Mouse (Mus musculus) limb, embryonic 14.5 days (tissue): ENCODE data around the gene Sfxn3. TPM values are rescaled to one million over a fixed set of nuclear protein-coding genes. Genes with fewer than 3 reads are reported as not detected.

Experiments used
- ATAC-seq: fragments of 200-750 bp; cut with Nextera tagmentation; 2 replicates; pipeline ENCODE4 v1.8.0; 2017; ENCODE audit warnings: low read depth, moderate number of reproducible peaks, moderate TSS enrichment; ENCODE audit not compliant: low FRiP score
- DNase-seq: peaks from one replicate; pipeline ENCODE4 v3.0.0-alpha.2; 2015; ENCODE audit warnings: low spot score
- H3K27ac ChIP-seq: fragments of 300-500 bp; sonication (generic); replicated peaks from 2 replicates; pipeline ENCODE4 v1.5.1; 2014; ENCODE audit warnings: low read depth, mild to moderate bottlenecking, low read length, moderate library complexity, mixed read lengths
- H3K27me3 ChIP-seq: fragments of 300-500 bp; sonication (generic); 2 replicates; pipeline ENCODE4 v1.6.1; 2014; ENCODE audit warnings: low read length, mixed read lengths; ENCODE audit not compliant: control insufficient read depth, insufficient read depth
- H3K36me3 ChIP-seq: fragments of 300-500 bp; sonication (generic); 2 replicates; pipeline ENCODE4 v1.6.1; 2014; ENCODE audit warnings: mild to moderate bottlenecking, low read length, moderate library complexity, mixed read lengths; ENCODE audit not compliant: control insufficient read depth, insufficient read depth
- H3K4me1 ChIP-seq: fragments of 300-500 bp; sonication (generic); 2 replicates; pipeline ENCODE4 v1.6.1; 2014; ENCODE audit warnings: antibody characterized with exemption, low read length, mixed read lengths; ENCODE audit not compliant: control insufficient read depth, insufficient read depth
- H3K4me2 ChIP-seq: fragments of 300-500 bp; sonication (generic); replicated peaks from 2 replicates; pipeline ENCODE4 v1.6.1; 2014; ENCODE audit warnings: low read depth, mild to moderate bottlenecking, low read length, moderate library complexity; ENCODE audit not compliant: severe bottlenecking
- H3K4me3 ChIP-seq: fragments of 300-500 bp; sonication (generic); replicated peaks from 2 replicates; pipeline ENCODE4 v1.5.1; 2014; ENCODE audit warnings: low read length
- H3K9ac ChIP-seq: fragments of 300-500 bp; sonication (generic); 2 replicates; pipeline ENCODE4 v1.6.1; 2014; ENCODE audit warnings: mild to moderate bottlenecking, low read depth, low read length, moderate library complexity; ENCODE audit not compliant: severe bottlenecking
- H3K9me3 ChIP-seq: fragments of 300-500 bp; sonication (generic); 2 replicates; pipeline ENCODE4 v1.6.1; 2016; ENCODE audit warnings: low read length; ENCODE audit not compliant: control insufficient read depth
- POLR2A ChIP-seq: fragments of 200-500 bp; IDR thresholded peaks from 2 replicates; pipeline ENCODE4 v1.8.0; 2012; ENCODE audit warnings: inconsistent platforms, mild to moderate bottlenecking, moderate library complexity, borderline replicate concordance; ENCODE audit not compliant: insufficient read depth, insufficient read length; ENCODE audit errors: extremely low read depth
- WGBS: fragments of 180-500 bp; shearing (Covaris S2); extraction: QIAGEN DNeasy Blood & Tissue Kit; methylation state at CpG from one replicate; pipeline ENCODE4 v1.1.7; 2014; 5-methylcytosine and 5-hydroxymethylcytosine counted together
- polyA plus RNA-seq, 2 experiments: library from polyadenylated mRNA; depleted of rRNA in 1 of 2; stranded (reverse) in 1 of 2; unstranded in 1 of 2; fragments of >200 nt; fragmentation: Nextera tagmentation in 1 of 2; extraction: Ambion mirVana in 1 of 2; gene quantifications; 2 replicates each; pipeline versions ENCODE4 v1.2.1 to v1.2.3; 2012 to 2014

The Sfxn3 gene
- polyA plus RNA-seq, 2 experiments, result 30.5 to 44.9 TPM

DNA sequence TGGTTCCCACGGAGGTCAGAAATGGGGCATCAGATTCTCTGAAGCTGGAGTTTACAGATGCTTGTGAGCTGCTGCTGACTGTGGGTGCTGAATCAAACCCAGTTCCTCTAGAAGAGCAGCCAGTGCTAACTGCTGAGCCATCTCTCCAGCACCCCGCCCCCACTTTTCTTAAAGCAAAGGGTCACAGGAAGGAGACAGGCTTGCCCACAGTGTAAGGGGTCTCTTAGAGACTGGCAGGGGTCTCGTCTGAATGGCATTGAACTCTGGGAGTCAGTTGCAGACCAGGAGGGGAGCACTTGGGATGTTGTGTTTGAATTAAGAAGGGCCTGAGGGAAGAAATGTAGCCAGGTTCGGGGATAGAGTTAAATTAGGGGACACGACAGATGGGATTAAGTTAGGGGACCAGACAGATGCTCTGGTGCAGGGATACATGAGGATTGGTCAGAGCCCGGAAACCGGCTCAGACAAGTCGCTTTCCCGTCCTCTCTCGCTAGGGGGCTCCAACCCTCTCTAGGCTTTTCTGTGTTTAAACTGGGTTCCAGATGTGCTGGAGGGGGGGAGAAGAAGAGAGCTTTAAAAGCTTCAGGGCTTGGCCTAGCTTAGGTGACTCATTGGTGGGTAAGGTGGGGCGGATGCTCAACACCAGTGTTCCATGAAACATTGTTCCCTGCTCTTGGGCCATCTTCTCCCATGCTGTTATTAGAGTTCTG is 34.7 kb downstream of the Sfxn3 start:
- Histone ChIP-seq H3K4me2 (no peak overlapping the region), H3K4me1 (peaks cover 33% of the 10 kb centered on the region), H3K9me3 (no peaks in the 10 kb centered on the region), H3K36me3 (no peaks in the 10 kb centered on the region), H3K4me3 (no peak overlapping the region), H3K9ac (no peak overlapping the region), H3K27me3 (peaks cover 43% of the 10 kb centered on the region), H3K27ac (no peak overlapping the region)
- WGBS, result 23% methylated on average over 11 of the region's 11 CpGs
- TF ChIP-seq POLR2A, result no peak
- DNase-seq (peak; percentile 69), ATAC-seq (no peak)

DNA sequence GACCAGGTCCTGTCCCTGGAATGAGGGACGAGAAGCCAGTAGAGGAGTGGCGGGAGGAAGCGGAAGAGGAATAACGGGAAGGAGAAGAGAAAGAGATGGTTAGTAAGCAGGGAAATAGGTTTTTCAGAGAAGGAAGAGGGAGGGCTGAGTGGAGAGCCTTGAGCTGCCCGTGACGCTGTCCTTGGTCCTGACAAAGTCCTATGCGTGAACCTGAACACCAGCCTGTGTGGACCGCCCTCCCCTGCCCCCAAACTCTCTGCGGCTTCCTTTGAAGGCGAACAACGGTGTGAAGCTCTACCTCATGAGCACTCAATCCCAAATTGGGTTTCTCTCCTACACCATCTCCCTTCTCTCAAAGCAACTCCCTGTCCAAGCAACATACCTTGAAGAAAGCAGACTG is 50.6 kb downstream of the Sfxn3 start:
- Histone ChIP-seq H3K4me3 (no peak overlapping the region), H3K4me1 (no peaks in the 10 kb centered on the region), H3K36me3 (no peaks in the 10 kb centered on the region), H3K4me2 (no peak overlapping the region), H3K9ac (no peak overlapping the region), H3K27me3 (0 out of 2 replicates have a peak, but pooled peaks cover 2% of the 10 kb centered on the region), H3K27ac (no peak overlapping the region), H3K9me3 (no peaks in the 10 kb centered on the region)
- ATAC-seq (no peak), DNase-seq (peak; percentile 83)
- no peak for TF ChIP-seq POLR2A
- 20% methylated on average over 11 of the region's 11 CpGs for WGBS

DNA sequence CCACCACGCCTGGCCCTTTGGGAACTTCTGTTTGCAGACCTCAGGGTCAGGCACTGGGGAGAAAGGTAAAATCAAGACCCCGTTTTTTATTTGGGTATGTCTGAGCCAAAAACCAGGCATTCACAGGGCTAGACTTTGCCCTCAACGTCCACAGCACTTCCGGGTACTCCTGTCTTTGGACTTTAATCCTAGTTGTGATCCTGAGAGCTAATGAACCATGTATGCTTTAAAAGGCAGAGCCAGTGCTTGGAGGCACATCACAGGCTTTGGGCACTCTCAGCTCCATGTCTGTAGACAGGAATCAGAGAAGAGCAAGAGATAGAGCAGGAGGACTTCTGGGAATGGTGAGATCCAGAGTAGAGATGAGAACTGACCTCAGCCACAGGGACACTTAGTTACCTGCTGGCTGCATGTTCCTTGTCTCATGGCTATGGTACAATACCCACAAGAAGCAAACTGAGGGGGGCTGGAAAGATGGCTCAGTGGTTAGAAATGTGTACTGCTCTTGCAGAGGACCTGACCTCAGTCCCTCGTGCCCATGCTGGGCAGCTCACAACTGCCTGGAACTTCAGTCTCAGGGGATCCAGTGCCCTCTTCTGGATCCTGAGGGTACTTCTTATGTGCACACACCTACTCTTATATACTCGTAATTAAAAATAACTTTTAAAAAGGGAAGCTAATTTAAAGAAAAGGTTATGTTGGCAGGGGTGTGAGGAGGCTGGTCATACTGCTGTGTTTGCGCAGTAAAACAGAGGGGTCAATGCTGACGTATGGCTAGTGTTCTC is 53.4 kb downstream of the Sfxn3 start:
- 76% methylated on average over 8 of the region's 8 CpGs for WGBS
- no peaks in the 10 kb centered on the region for H3K4me1 ChIP-seq
- no peaks in the 10 kb centered on the region for H3K36me3 ChIP-seq
- no peak overlapping the region for H3K9ac ChIP-seq
- H3K9me3 ChIP-seq, result no peaks in the 10 kb centered on the region
- H3K27me3 ChIP-seq, result peaks cover 29% of the 10 kb centered on the region
- ATAC-seq, result no peak
- DNase-seq, result no peak
- no peak overlapping the region for H3K27ac ChIP-seq
- TF ChIP-seq POLR2A, result no peak
- H3K4me2 ChIP-seq, result no peak overlapping the region
- H3K4me3 ChIP-seq, result no peak overlapping the region

DNA sequence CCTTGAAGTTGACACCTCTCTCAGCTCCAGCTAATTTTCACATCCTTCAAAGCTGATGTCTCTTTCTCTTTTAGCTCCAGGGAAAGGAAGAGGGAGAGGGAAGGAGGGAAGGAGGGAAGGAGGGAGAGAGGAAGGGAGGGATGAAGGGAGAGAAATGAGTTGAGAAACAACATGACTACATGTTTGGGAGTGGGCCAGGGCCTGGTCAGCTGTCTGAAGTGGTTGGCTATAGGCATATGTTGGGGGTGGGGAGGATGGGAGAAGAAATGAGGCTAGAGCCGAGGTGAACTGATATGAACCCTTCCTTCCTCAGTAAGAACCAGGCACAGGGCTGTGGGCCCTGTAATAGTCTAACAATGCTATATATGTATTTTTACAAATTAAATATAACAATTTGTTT is 58.3 kb downstream of the Sfxn3 start:
- Histone ChIP-seq H3K4me2 (no peak overlapping the region), H3K4me1 (no peaks in the 10 kb centered on the region), H3K27me3 (peaks cover 33% of the 10 kb centered on the region), H3K9ac (no peak overlapping the region), H3K9me3 (no peaks in the 10 kb centered on the region), H3K4me3 (no peak overlapping the region), H3K36me3 (no peaks in the 10 kb centered on the region), H3K27ac (no peak overlapping the region)
- DNase-seq (no peak), ATAC-seq (no peak)
- no peak for TF ChIP-seq POLR2A
- WGBS, result 47% methylated on average over 1 of the region's 1 CpGs

Other genes starting within 250 kb of the Sfxn3 start
- 28.3 and 35.0 TPM in 2 replicates for gene Slf2, start 116.4 kb upstream of the Sfxn3 start, polyA plus RNA-seq (2012; rRNA removed)
- 39.1 and 41.6 TPM in 2 replicates for gene Slf2, start 116.4 kb upstream of the Sfxn3 start, polyA plus RNA-seq (2014; fragmentation: Nextera tagmentation; extraction: Ambion mirVana)
- 61.3 and 79.8 TPM in 2 replicates for gene Sema4g, start 58.4 kb upstream of the Sfxn3 start, polyA plus RNA-seq (2012; rRNA removed)
- 5.4 and 7.3 TPM in 2 replicates for gene Sema4g, start 58.4 kb upstream of the Sfxn3 start, polyA plus RNA-seq (2014; fragmentation: Nextera tagmentation; extraction: Ambion mirVana)
- gene Twnk, start 41.8 kb upstream of the Sfxn3 start, polyA plus RNA-seq (2012; rRNA removed), result 13.6 and 15.9 TPM in 2 replicates
- gene Twnk, start 41.8 kb upstream of the Sfxn3 start, polyA plus RNA-seq (2014; fragmentation: Nextera tagmentation; extraction: Ambion mirVana), result 12.5 and 13.3 TPM in 2 replicates
- gene Mrpl43, start 41.1 kb upstream of the Sfxn3 start, polyA plus RNA-seq (2012; rRNA removed), result 67.6 and 78.9 TPM in 2 replicates
- 55.0 and 61.3 TPM in 2 replicates for gene Mrpl43, start 41.1 kb upstream of the Sfxn3 start, polyA plus RNA-seq (2014; fragmentation: Nextera tagmentation; extraction: Ambion mirVana)
- gene Lzts2, start 33.1 kb upstream of the Sfxn3 start, polyA plus RNA-seq (2012; rRNA removed), result 87.0 and 123 TPM in 2 replicates
- 64.7 and 75.6 TPM in 2 replicates for gene Lzts2, start 33.1 kb upstream of the Sfxn3 start, polyA plus RNA-seq (2014; fragmentation: Nextera tagmentation; extraction: Ambion mirVana)
- 0.85 and 0.99 TPM in 2 replicates for gene Pdzd7, start 1.8 kb upstream of the Sfxn3 start, polyA plus RNA-seq (2012; rRNA removed)
- 0.26 and 0.47 TPM in 2 replicates for gene Pdzd7, start 1.8 kb upstream of the Sfxn3 start, polyA plus RNA-seq (2014; fragmentation: Nextera tagmentation; extraction: Ambion mirVana)
- 20.5 and 22.9 TPM in 2 replicates for gene Kazald1, start 27.7 kb downstream of the Sfxn3 start, polyA plus RNA-seq (2012; rRNA removed)
- 31.1 and 33.1 TPM in 2 replicates for gene Kazald1, start 27.7 kb downstream of the Sfxn3 start, polyA plus RNA-seq (2014; fragmentation: Nextera tagmentation; extraction: Ambion mirVana)
- gene Tlx1, start 103.2 kb downstream of the Sfxn3 start, polyA plus RNA-seq (2012; rRNA removed), result 0.68 and 0.82 TPM in 2 replicates
- gene Tlx1, start 103.2 kb downstream of the Sfxn3 start, polyA plus RNA-seq (2014; fragmentation: Nextera tagmentation; extraction: Ambion mirVana), result 0.18 and 0.55 TPM in 2 replicates
- gene Lbx1, start 188.3 kb downstream of the Sfxn3 start, polyA plus RNA-seq (2012; rRNA removed), result 2.7 and 3.9 TPM in 2 replicates
- 1.4 and 2.2 TPM in 2 replicates for gene Lbx1, start 188.3 kb downstream of the Sfxn3 start, polyA plus RNA-seq (2014; fragmentation: Nextera tagmentation; extraction: Ambion mirVana)